Mouse (Mus musculus): ENCODE data around the gene Adcyap1. TPM values are rescaled to one million over a fixed set of nuclear protein-coding genes. Genes with fewer than 3 reads are reported as not detected.
A peak's percentile ranks its signal among the peaks of the same experiment; 100 is the strongest.

The Adcyap1 gene
- polyA plus RNA-seq (2014; fragmentation: Nextera tagmentation; extraction: Ambion mirVana), result 17.8 and 20.6 TPM in 2 replicates

DNA sequence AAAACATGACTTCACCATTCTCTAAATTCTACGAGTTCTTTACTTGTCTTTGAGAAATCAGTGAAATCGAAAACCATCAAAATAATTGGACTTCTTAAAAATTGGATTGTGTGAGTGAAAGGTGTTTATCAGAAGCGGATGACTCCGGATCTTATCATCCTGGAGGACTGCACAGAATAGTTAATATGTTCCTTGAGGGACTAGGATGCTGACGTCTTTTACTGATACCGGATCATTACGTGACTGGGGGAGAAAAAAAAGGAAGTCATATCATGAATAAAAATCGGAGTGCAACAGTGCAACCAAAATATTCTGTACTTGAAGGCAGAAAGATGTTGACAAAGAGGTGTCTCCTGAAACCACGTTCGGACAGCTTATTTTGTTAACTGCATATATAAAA lies at the start of gene Adcyap1:
TSS of gene Adcyap1 (plus strand) at position 301 of the 400 bp plus-strand sequence.
- H3K36me3 ChIP-seq (ENCODE audit: control insufficient read depth, insufficient read depth, low read length), result no peaks in the 10 kb centered on the region
- H3K9me3 ChIP-seq (ENCODE audit: control insufficient read depth, low read length), result no peaks in the 10 kb centered on the region
- peak within 1 kb of the TSS; percentile 33 for H3K4me3 ChIP-seq (ENCODE audit: low read depth, low read length)
- no peak for DNase-seq (ENCODE audit: low spot score)
- ATAC-seq (ENCODE audit: insufficient read depth, low FRiP score, low TSS enrichment), result no peak
- peaks cover 48% of the 10 kb centered on the region for H3K27me3 ChIP-seq (ENCODE audit: control insufficient read depth, insufficient read depth, low read length)
- 0 out of 2 replicates have a peak, but pooled peaks cover 14% of the 10 kb centered on the region for H3K4me1 ChIP-seq (ENCODE audit: control insufficient read depth, insufficient read depth, low read length)
- H3K4me2 ChIP-seq (ENCODE audit: low read depth), result peak within 1 kb of the TSS; percentile 57
- H3K9ac ChIP-seq (ENCODE audit: low read length), result peak within 1 kb of the TSS; percentile 53
- WGBS, result 27% methylated on average over 10 of the region's 10 CpGs
- H3K27ac ChIP-seq (ENCODE audit: low read depth, low read length), result no peak within 1 kb of the TSS

DNA sequence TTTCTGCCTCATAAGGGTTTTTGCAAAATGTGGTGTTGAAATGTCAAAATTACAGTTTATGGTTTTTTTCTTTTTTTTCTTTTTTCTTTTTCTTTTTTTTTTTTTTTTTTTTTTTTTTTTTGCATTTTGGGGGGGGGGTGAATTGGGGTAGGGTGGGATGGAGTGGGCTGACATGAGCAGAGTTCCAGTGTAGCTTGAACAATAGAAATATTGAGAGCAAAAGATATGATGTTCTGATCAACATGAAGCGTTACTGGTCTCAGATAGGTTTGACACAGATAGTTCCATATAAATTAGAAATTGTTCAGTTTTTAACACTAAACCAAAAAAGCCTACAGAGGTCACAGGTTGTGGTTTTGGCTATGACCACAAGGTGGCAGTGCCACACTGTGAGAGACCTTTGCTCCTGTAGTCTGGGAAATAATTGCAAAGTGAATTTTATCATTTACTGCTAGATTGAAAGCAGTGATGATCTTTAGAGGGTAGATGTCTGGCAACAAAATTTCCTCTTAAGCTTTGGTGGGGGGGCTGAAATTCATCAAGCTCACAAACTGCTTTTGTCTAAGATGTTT lies 40.5 kb upstream of the Adcyap1 start:
- DNase-seq (ENCODE audit: low spot score), result peak; percentile 79
- Histone ChIP-seq H3K4me2 (ENCODE audit: low read depth) (no peak overlapping the region), H3K9ac (ENCODE audit: low read length) (no peak overlapping the region), H3K4me1 (ENCODE audit: control insufficient read depth, insufficient read depth, low read length) (no peaks in the 10 kb centered on the region), H3K27me3 (ENCODE audit: control insufficient read depth, insufficient read depth, low read length) (no peaks in the 10 kb centered on the region), H3K9me3 (ENCODE audit: control insufficient read depth, low read length) (no peaks in the 10 kb centered on the region), H3K27ac (ENCODE audit: low read depth, low read length) (no peak overlapping the region), H3K4me3 (ENCODE audit: low read depth, low read length) (no peak overlapping the region), H3K36me3 (ENCODE audit: control insufficient read depth, insufficient read depth, low read length) (no peaks in the 10 kb centered on the region)
- peak; percentile 64; the same call in 1 of the 2 replicates for ATAC-seq (ENCODE audit: insufficient read depth, low FRiP score, low TSS enrichment)
- WGBS, result 26% methylated on average over 1 of the region's 1 CpGs

DNA sequence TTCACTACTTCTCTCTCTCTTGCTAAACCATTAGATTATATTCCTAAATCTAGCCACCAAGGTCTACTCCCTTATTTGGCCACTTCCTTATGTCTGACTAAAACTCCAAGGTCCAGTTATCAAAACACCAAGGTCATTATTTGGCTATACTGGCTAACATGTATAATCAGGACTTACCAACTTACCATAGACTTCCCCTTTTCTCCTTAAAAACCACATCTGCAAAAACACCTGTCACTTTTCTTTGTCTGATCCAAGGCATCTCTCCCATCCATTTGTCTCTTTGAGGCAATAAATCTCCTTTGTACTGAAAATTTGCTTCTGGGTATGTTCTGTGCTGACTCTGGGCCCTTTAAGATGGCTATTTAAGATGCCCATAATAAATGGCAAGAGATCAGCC lies 29.2 kb upstream of the Adcyap1 start:
- Histone ChIP-seq H3K27me3 (ENCODE audit: control insufficient read depth, insufficient read depth, low read length) (no peaks in the 10 kb centered on the region), H3K4me2 (ENCODE audit: low read depth) (no peak overlapping the region), H3K9me3 (ENCODE audit: control insufficient read depth, low read length) (no peaks in the 10 kb centered on the region), H3K4me1 (ENCODE audit: control insufficient read depth, insufficient read depth, low read length) (no peaks in the 10 kb centered on the region), H3K9ac (ENCODE audit: low read length) (no peak overlapping the region), H3K27ac (ENCODE audit: low read depth, low read length) (no peak overlapping the region), H3K4me3 (ENCODE audit: low read depth, low read length) (no peak overlapping the region), H3K36me3 (ENCODE audit: control insufficient read depth, insufficient read depth, low read length) (no peaks in the 10 kb centered on the region)
- DNase-seq (ENCODE audit: low spot score), result no peak
- no peak for ATAC-seq (ENCODE audit: insufficient read depth, low FRiP score, low TSS enrichment)

DNA sequence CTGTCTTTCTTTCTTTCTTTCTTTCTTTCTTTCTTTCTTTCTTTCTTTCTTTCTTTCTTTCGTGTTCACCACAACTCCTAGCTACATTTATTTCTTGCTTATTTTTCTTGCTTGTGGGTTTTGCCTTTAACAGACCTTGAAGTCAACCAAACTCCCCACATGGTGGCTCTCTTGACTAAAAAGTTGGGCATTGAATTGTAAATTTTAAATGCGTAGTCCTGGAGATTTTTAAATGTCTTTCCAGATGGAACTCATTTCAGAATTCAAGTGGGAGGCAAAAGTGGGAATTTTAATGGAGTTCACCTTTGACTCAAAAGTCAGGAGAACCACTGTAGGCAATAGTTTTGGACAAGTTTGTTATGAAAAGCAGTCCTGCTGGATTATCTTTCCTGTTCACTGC lies 2.0 kb upstream of the Adcyap1 start:
- Histone ChIP-seq H3K36me3 (ENCODE audit: control insufficient read depth, insufficient read depth, low read length) (no peaks in the 10 kb centered on the region), H3K4me2 (ENCODE audit: low read depth) (no peak overlapping the region), H3K27ac (ENCODE audit: low read depth, low read length) (no peak overlapping the region), H3K9me3 (ENCODE audit: control insufficient read depth, low read length) (no peaks in the 10 kb centered on the region), H3K4me1 (ENCODE audit: control insufficient read depth, insufficient read depth, low read length) (0 out of 2 replicates have a peak, but pooled peaks cover 7% of the 10 kb centered on the region), H3K9ac (ENCODE audit: low read length) (no peak overlapping the region), H3K4me3 (ENCODE audit: low read depth, low read length) (no peak overlapping the region), H3K27me3 (ENCODE audit: control insufficient read depth, insufficient read depth, low read length) (peaks cover 30% of the 10 kb centered on the region)
- 52% methylated on average over 2 of the region's 2 CpGs for WGBS
- no peak for ATAC-seq (ENCODE audit: insufficient read depth, low FRiP score, low TSS enrichment)
- no peak for DNase-seq (ENCODE audit: low spot score)

DNA sequence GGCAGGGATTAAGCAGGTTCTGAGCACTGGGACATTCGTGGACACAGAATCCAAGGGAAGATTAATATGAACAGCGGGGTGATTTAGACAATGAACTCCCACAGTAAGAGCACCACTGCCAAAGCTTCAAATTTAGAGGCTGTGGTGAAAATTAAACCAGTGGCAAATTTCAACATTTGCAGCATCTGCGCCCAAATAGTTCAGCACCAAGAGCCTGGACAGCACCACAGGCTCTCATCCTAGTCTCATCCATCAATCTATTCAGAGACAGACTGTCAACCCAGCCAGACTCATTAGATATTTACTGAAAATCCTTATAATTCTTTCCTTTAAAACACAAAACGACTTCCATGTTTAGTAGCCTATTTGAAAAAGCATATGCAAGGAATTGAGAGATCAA lies 604 bp upstream of the Adcyap1 start:
- H3K9me3 ChIP-seq (ENCODE audit: control insufficient read depth, low read length), result no peaks in the 10 kb centered on the region
- no peak overlapping the region for H3K27ac ChIP-seq (ENCODE audit: low read depth, low read length)
- 13% methylated on average over 4 of the region's 4 CpGs for WGBS
- peaks cover 43% of the 10 kb centered on the region for H3K27me3 ChIP-seq (ENCODE audit: control insufficient read depth, insufficient read depth, low read length)
- H3K4me3 ChIP-seq (ENCODE audit: low read depth, low read length), result no peak overlapping the region
- no peak overlapping the region for H3K9ac ChIP-seq (ENCODE audit: low read length)
- no peaks in the 10 kb centered on the region for H3K36me3 ChIP-seq (ENCODE audit: control insufficient read depth, insufficient read depth, low read length)
- no peak overlapping the region for H3K4me2 ChIP-seq (ENCODE audit: low read depth)
- H3K4me1 ChIP-seq (ENCODE audit: control insufficient read depth, insufficient read depth, low read length), result 0 out of 2 replicates have a peak, but pooled peaks cover 11% of the 10 kb centered on the region
- DNase-seq (ENCODE audit: low spot score) (no peak), ATAC-seq (ENCODE audit: insufficient read depth, low FRiP score, low TSS enrichment) (no peak)

DNA sequence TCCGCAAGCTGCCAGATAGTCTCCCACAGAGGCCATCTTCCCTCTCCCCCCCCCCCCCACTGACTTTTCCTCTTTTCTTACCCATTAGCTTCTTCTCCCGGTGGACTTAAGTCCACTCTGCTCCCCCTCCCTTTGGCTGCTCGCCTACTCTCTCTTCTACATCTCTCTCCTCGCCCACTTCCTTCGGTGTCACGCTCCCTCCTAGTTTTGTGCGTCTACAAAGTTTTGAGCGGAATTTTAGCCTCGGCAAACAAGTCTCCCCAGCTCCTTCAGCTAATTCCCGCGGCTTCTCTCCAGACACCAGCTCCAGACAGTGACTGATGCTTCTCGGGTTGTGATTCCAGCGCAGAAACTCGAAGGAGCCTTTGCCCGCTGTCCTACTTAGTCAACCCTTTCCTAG lies 401 bp downstream of the Adcyap1 start:
- Histone ChIP-seq H3K27ac (ENCODE audit: low read depth, low read length) (no peak overlapping the region), H3K36me3 (ENCODE audit: control insufficient read depth, insufficient read depth, low read length) (no peaks in the 10 kb centered on the region), H3K27me3 (ENCODE audit: control insufficient read depth, insufficient read depth, low read length) (peaks cover 50% of the 10 kb centered on the region), H3K9me3 (ENCODE audit: control insufficient read depth, low read length) (no peaks in the 10 kb centered on the region), H3K4me1 (ENCODE audit: control insufficient read depth, insufficient read depth, low read length) (0 out of 2 replicates have a peak, but pooled peaks cover 15% of the 10 kb centered on the region), H3K9ac (ENCODE audit: low read length) (no peak overlapping the region; the same call in 1 of the 2 replicates), H3K4me3 (ENCODE audit: low read depth, low read length) (peak overlapping the region; percentile 33), H3K4me2 (ENCODE audit: low read depth) (peak overlapping the region; percentile 57)
- WGBS, result 0% methylated on average over 15 of the region's 15 CpGs
- ATAC-seq (ENCODE audit: insufficient read depth, low FRiP score, low TSS enrichment) (no peak), DNase-seq (ENCODE audit: low spot score) (peak; percentile 47)

DNA sequence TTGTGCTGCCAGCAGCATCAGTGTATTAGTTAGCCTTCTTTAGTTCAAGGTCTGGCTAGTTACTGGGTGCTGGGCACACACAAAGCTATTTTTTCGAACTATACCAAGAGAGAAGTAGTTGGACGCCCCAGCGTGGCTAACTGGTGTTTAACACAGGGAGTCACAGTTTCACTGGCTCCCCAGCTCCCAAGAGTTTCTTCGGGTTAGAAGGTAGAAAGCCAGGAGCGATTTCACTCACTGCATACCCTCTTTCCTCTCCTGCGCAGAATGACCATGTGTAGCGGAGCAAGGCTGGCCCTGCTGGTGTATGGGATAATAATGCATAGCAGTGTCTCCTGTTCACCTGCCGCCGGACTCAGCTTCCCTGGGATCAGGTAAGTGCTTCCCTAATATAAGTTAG lies 930 bp downstream of the Adcyap1 start:
- DNase-seq (ENCODE audit: low spot score), result peak; percentile 30
- Histone ChIP-seq H3K9me3 (ENCODE audit: control insufficient read depth, low read length) (no peaks in the 10 kb centered on the region), H3K27me3 (ENCODE audit: control insufficient read depth, insufficient read depth, low read length) (peaks cover 54% of the 10 kb centered on the region), H3K9ac (ENCODE audit: low read length) (peak overlapping the region; percentile 53), H3K27ac (ENCODE audit: low read depth, low read length) (no peak overlapping the region), H3K36me3 (ENCODE audit: control insufficient read depth, insufficient read depth, low read length) (no peaks in the 10 kb centered on the region), H3K4me2 (ENCODE audit: low read depth) (peak overlapping the region; percentile 57), H3K4me3 (ENCODE audit: low read depth, low read length) (peak overlapping the region; percentile 33), H3K4me1 (ENCODE audit: control insufficient read depth, insufficient read depth, low read length) (0 out of 2 replicates have a peak, but pooled peaks cover 15% of the 10 kb centered on the region)
- 2% methylated on average over 9 of the region's 9 CpGs for WGBS
- ATAC-seq (ENCODE audit: insufficient read depth, low FRiP score, low TSS enrichment), result no peak

DNA sequence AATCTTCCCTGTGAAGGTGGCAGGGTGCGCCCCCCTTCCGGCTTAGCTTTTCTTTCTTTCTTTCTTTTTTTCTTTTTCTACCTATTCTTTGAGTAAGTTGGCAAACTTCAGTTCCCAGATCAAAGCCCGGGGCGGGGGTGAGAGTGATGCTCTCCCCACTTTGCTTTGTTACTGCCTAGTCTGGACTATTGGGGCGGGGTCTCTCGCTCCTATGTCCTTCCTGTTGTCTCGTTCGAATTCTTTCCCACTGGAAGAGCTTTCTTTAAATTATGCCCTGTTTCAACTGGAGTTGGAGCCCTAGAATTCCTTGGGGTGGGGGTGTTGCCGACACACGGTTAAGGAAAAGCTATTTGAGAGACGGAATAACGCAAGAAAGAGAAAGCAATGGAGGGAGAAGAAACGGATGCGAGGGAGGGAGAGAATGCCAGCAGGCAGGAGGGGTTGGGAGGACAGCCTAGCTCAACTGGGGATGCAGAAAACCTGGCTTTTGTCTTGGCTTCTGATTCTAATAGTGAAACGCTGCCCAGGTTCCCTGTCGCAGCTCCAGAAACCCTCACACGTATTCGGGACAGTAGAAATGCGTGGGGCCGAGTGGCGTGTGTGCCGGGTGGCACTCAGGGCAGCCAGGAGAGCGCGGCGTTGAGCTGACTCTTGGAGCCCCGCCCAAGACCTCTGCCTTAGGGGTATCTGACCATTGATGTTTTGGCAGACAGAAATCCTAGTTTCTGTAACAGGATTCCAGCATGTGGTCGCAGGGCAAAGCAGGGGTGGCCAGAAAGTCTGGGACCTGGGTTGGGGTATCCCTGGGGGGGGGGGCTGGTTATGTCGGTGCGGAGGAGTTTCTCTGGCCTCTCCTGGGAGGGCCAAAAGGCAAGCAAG lies 1.8 kb downstream of the Adcyap1 start:
- ATAC-seq (ENCODE audit: insufficient read depth, low FRiP score, low TSS enrichment) (no peak), DNase-seq (ENCODE audit: low spot score) (peak; percentile 41)
- Histone ChIP-seq H3K36me3 (ENCODE audit: control insufficient read depth, insufficient read depth, low read length) (no peaks in the 10 kb centered on the region), H3K9me3 (ENCODE audit: control insufficient read depth, low read length) (no peaks in the 10 kb centered on the region), H3K4me3 (ENCODE audit: low read depth, low read length) (peak overlapping the region; percentile 33), H3K9ac (ENCODE audit: low read length) (peak overlapping the region; percentile 53), H3K4me2 (ENCODE audit: low read depth) (peak overlapping the region; percentile 57), H3K27ac (ENCODE audit: low read depth, low read length) (no peak overlapping the region), H3K27me3 (ENCODE audit: control insufficient read depth, insufficient read depth, low read length) (peaks cover 59% of the 10 kb centered on the region), H3K4me1 (ENCODE audit: control insufficient read depth, insufficient read depth, low read length) (0 out of 2 replicates have a peak, but pooled peaks cover 15% of the 10 kb centered on the region)
- WGBS, result under 1% methylated on average over 29 of the region's 29 CpGs

All from neural tube, embryonic 11.5 days (tissue).